Mouse (Mus musculus) 416B (cell line): ENCODE measurements around the gene Gm9774.
A peak's percentile ranks its signal among the peaks of the same experiment; 100 is the strongest.

Experiments
- DNase-seq: peaks from one replicate; pipeline ENCODE4 v3.0.0; 2011; ENCODE audit warnings: low read depth

The Gm9774 gene

GRCm38 (mm10) chr3:92429323-92429722, at the start of gene Gm9774:
Gene Gm9774 (minus strand): TSS chr3:92429423.
- DNase-seq = no peak

DNA sequence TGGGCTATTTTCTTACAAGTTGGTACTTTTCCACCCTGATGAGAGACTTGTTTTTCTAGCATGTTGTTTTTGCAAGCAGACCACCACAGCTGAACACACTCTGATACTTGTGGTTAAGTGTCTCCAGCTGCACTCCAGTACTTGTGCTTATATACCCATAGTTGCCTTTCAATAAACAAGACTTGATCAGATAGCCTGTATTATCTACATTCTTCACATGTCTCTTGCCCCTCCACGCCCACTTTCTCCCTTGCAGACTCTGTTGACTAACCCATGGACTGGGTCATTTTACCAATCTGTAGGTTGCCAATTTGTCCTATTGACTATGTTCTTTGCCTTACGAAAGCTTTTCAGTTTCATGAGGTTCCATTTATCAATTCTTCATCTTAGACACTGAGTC, 40.9 kb upstream of the Gm9774 start:
- DNase-seq = no peak

DNA sequence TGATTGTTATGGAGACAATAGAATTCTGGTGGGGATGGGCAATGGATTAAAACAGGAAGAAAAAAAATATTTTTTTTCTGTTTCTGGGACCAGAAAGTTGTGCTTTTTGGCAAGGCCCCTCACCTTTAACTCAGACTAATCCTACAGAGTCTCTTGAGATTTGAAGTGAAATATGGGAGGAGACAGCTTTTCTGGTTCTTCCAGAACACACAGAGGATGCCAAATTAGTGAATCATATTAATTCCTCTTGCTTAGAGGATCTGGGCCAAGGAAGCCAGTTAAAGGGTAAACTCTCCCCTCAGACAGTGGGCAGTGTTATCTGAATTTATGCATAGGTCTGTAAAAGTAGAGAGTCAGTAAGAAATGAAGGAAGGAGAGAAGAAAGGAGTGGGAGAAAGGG, 38.2 kb upstream of the Gm9774 start:
- no peak for DNase-seq

DNA sequence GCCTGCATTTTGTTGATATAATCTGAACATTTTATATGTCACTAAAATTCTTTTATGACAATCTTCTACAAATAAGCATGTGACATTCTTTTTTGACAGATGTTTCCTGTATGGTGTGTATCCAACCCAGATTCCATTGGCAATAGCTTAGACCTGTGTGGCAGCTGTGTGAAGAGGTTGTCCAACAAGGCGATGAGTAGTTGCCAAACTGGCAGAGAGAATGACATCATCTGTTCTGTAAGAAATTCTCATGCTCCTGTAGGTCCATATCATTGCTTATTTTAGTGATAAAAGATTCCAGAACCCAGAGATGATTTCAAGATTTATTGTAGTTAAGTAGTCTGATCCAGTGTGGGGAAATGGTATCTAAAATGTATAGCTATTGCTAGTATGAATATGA, 37.4 kb upstream of the Gm9774 start:
- no peak for DNase-seq

GRCm38 (mm10) chr3:92458620-92459019, 29.4 kb upstream of the Gm9774 start, which contains the start of gene Sprr3:
Gene Sprr3 (minus strand): TSS chr3:92458720.
- DNase-seq = no peak

DNA sequence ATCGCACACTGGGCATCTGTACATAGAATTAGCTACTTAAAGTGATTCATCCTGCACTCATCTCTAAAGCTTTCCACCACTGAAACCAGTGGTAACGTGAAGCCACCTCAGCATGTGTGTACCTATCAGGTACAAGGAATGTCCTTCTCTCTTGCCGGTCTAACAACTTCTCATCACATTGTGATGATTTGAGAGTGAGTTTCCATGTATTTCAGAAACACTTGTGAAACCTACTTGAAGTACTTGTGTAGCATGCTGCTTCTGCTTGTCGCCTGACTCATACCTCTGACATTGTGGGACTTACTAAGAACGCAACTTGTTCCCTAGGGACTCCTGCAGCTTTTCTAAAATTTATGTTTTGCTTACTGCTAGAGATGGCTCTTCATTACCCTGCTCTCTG, 25.9 kb upstream of the Gm9774 start:
- no peak for DNase-seq

DNA sequence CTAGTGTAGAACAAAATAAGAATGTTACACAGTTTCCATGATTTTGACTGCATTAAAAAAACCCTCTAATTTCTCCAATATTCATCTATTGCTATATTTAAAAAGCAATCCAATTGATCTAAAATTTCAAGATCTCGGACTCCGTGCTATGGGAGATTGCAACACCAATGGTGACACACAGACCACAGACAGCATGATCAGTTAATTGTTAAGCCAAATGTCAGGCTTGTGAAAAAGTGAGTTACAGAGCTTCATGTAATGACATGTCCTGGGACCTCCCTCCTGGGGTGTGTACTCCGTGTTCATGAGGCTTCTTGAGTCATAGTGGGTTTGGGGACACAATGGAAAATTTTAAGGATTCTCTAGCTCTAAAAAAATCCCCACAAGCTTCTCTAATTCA, 11.0 kb upstream of the Gm9774 start:
- peak; percentile 2 for DNase-seq

DNA sequence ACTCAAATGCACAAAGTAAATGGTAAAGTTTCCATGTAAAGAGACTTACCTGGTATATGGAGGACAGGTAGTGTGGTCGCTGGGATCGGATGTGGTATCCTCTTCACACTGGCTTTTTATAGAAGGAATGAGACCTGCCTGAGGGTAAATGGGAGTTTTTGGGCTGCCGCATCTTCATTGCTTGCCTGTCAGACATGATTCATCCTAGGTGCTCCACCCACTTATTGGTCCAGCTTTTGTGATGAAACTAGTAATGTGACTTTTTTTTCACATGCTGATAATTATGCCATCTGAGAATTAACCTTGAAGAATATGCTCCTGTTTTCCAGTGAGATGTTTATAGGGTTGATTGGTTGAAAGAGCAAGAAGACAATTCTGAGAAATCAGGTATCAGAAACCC, 9.5 kb upstream of the Gm9774 start, which contains the start of gene Sprr1b:
Gene Sprr1b (minus strand): TSS at position 101 of the 400 bp plus-strand sequence.
- no peak for DNase-seq

DNA sequence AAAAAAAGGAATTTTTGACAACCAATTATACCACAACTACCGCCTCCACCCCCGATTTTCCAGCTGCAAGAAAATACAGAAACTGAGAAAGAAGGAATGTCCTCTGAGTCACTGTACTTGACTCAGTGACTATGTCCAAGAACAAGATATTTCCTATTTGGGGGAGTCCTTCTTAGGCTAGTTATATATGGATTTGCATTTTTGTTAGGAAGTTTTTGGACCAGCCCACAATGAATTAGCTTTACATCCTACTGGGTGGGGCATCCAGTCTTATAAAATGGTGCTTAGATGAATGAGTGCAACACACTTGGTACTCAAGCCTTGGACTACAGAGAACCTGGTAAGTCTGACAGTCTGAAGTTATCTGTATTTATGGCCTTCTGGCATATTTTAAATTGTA, 3.1 kb upstream of the Gm9774 start, which contains the start of gene Sprr2k:
Gene Sprr2k (plus strand): TSS at position 301 of the 400 bp plus-strand sequence.
- DNase-seq = no peak

GRCm38 (mm10) chr3:92417782-92418181, 11.4 kb downstream of the Gm9774 start, which contains the start of gene Sprr2j-ps:
Gene Sprr2j-ps (plus strand): TSS chr3:92418082.
- DNase-seq = no peak

- no peak for DNase-seq
Measured at GRCm38 (mm10) chr3:92407691-92408090, 21.5 kb downstream of the Gm9774 start, which contains the start of gene Sprr2i. Gene Sprr2i (plus strand): TSS chr3:92407991.

DNA sequence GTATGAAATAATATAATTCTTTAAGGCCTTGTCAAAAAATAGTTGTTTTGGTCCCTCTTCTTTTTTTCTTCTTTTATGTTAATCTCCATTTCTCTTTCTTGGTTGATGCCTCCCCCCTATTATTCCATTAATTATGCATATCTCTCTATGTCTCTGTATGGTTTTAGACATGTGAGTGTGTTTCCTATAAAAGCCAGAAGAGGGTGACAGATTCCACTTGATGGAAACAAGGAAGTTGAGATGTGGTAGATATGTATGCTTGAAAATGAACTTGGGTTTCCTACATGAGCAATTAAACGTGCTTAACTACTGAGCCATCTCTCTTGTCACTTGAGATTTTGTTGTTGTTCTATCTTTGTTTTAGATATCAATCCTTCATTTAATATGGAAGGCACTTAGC, 34.9 kb downstream of the Gm9774 start:
- DNase-seq = peak; percentile 55

DNA sequence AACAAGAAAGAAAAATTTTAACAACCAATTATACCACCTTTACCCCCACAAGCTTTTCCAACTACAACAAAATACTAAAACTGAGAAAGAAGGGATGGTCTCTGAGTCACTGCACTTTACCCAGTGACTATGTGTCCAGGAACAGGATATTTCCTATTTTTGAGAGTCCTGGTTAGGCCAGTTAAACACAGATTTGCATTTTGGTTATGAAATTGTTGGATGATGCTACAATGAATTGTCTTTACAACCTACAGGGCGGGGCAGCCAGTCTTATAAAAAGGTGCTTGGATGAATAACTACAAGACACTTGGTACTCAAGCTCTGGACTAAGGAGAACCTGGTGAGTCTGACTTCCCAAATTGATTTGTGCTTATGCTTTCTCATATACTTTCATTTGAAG, 43.8 kb downstream of the Gm9774 start, which contains the start of gene Sprr2h:
Gene Sprr2h (plus strand): TSS at position 301 of the 400 bp plus-strand sequence.
- no peak for DNase-seq
